Mouse (Mus musculus): Measurements from ENCODE around the gene Mtch1. TPM values are rescaled to one million over a fixed set of nuclear protein-coding genes. Genes with fewer than 3 reads are reported as not detected.

The Mtch1 gene
- total and polyA plus RNA-seq, 2 experiments from 2014 or later: 208 to 380 TPM

- no peak overlapping the region for H3K9ac ChIP-seq (replicated peaks; ENCODE audit: low read depth, low read length)
- no peak overlapping the region for H3K4me3 ChIP-seq (ENCODE audit: low read depth, low read length)
- H3K9me3 ChIP-seq (replicated peaks; ENCODE audit: control insufficient read depth, low read length): no peaks in the 10 kb centered on the region
- no peak for ATAC-seq (ENCODE audit: insufficient read depth, low read depth)
- TF ChIP-seq EP300 (IDR thresholded peaks at IDR 0.05; ENCODE audit: low read depth) (no peak), CTCF (IDR thresholded peaks at IDR 0.05; ENCODE audit: low read depth) (no peak)
- H3K4me1 ChIP-seq (ENCODE audit: control insufficient read depth, insufficient read depth): peaks cover 28% of the 10 kb centered on the region
- peaks cover 58% of the 10 kb centered on the region for H3K36me3 ChIP-seq (replicated peaks; ENCODE audit: control insufficient read depth, insufficient read depth, low read length)
- H3K27me3 ChIP-seq (ENCODE audit: control insufficient read depth, insufficient read depth, low read length): no peaks in the 10 kb centered on the region
- peak overlapping the region; percentile 94 for H3K27ac ChIP-seq (ENCODE audit: low read depth)
- 73% methylated on average over 18 of the region's 18 CpGs for WGBS
- no peak for DNase-seq (ENCODE audit: low spot score)
- no peak overlapping the region for H3K4me2 ChIP-seq (ENCODE audit: low read depth, low read length)
Measured at GRCm38 (mm10) chr17:29340406-29341261, 7.1 kb downstream of the Mtch1 start.

DNA sequence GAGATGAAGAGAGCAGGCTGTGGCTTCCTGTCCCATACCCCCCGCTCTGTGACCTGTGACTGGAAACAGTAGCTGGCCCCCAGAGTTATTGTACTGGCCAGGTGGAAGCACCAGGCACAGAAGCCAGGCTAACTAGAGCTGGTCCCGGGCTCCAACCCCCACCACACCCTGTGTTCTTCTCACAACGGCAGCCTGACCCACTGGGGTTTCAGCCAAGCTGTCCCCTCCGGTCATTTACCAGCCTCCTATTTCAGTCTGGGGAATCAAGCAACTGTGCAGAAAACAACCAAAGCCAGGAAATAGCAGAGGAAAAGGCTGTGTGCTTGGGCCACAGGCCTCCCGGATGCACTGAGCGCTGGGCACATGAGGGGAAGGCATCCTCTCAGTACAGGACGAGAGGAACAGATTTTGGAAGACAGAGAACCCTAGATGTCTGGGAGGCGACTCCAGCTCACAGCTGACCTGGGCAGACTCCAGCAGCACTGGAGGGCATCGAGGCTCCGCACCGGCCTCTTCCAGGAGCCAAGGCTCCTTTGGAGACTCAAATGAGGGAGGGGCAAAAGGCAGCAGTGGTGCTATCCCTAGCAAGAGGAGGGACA is 8.5 kb downstream of the Mtch1 start:
- DNase-seq (ENCODE audit: low spot score) (no peak), ATAC-seq (ENCODE audit: insufficient read depth, low read depth) (no peak)
- Histone ChIP-seq H3K9me3 (replicated peaks; ENCODE audit: control insufficient read depth, low read length) (no peaks in the 10 kb centered on the region), H3K9ac (replicated peaks; ENCODE audit: low read depth, low read length) (0 out of 2 replicates have a peak overlapping the region, but pooled peaks have one; percentile 5), H3K36me3 (replicated peaks; ENCODE audit: control insufficient read depth, insufficient read depth, low read length) (peaks cover 68% of the 10 kb centered on the region), H3K4me1 (ENCODE audit: control insufficient read depth, insufficient read depth) (peaks cover 24% of the 10 kb centered on the region), H3K4me3 (ENCODE audit: low read depth, low read length) (no peak overlapping the region), H3K27ac (ENCODE audit: low read depth) (peak overlapping the region; percentile 75), H3K4me2 (ENCODE audit: low read depth, low read length) (no peak overlapping the region), H3K27me3 (ENCODE audit: control insufficient read depth, insufficient read depth, low read length) (no peaks in the 10 kb centered on the region)
- TF ChIP-seq CTCF (IDR thresholded peaks at IDR 0.05; ENCODE audit: low read depth): no peak
- TF ChIP-seq EP300 (IDR thresholded peaks at IDR 0.05; ENCODE audit: low read depth): peak; percentile 27; the same call in 1 of the 2 replicates
- 69% methylated on average over 11 of the region's 11 CpGs for WGBS

GRCm38 (mm10) chr17:29337979-29338823 is 9.5 kb downstream of the Mtch1 start:
- TF ChIP-seq EP300 (IDR thresholded peaks at IDR 0.05; ENCODE audit: low read depth): no peak
- no peak for TF ChIP-seq CTCF (IDR thresholded peaks at IDR 0.05; ENCODE audit: low read depth)
- Histone ChIP-seq H3K4me2 (ENCODE audit: low read depth, low read length) (no peak overlapping the region), H3K9ac (replicated peaks; ENCODE audit: low read depth, low read length) (0 out of 2 replicates have a peak overlapping the region, but pooled peaks have one; percentile 5), H3K27ac (ENCODE audit: low read depth) (peak overlapping the region; percentile 75), H3K4me1 (ENCODE audit: control insufficient read depth, insufficient read depth) (peaks cover 24% of the 10 kb centered on the region), H3K36me3 (replicated peaks; ENCODE audit: control insufficient read depth, insufficient read depth, low read length) (peaks cover 70% of the 10 kb centered on the region), H3K9me3 (replicated peaks; ENCODE audit: control insufficient read depth, low read length) (no peaks in the 10 kb centered on the region), H3K4me3 (ENCODE audit: low read depth, low read length) (no peak overlapping the region), H3K27me3 (ENCODE audit: control insufficient read depth, insufficient read depth, low read length) (no peaks in the 10 kb centered on the region)
- WGBS: 87% methylated on average over 9 of the region's 9 CpGs
- DNase-seq (ENCODE audit: low spot score) (no peak), ATAC-seq (ENCODE audit: insufficient read depth, low read depth) (no peak)

GRCm38 (mm10) chr17:29336266-29336990 is 11.3 kb downstream of the Mtch1 start:
- Histone ChIP-seq H3K4me1 (ENCODE audit: control insufficient read depth, insufficient read depth) (peaks cover 13% of the 10 kb centered on the region), H3K27me3 (ENCODE audit: control insufficient read depth, insufficient read depth, low read length) (no peaks in the 10 kb centered on the region), H3K4me2 (ENCODE audit: low read depth, low read length) (no peak overlapping the region), H3K4me3 (ENCODE audit: low read depth, low read length) (no peak overlapping the region), H3K9me3 (replicated peaks; ENCODE audit: control insufficient read depth, low read length) (no peaks in the 10 kb centered on the region), H3K27ac (ENCODE audit: low read depth) (no peak overlapping the region), H3K36me3 (replicated peaks; ENCODE audit: control insufficient read depth, insufficient read depth, low read length) (peaks cover 82% of the 10 kb centered on the region), H3K9ac (replicated peaks; ENCODE audit: low read depth, low read length) (no peak overlapping the region)
- ATAC-seq (ENCODE audit: insufficient read depth, low read depth) (no peak), DNase-seq (ENCODE audit: low spot score) (no peak)
- no peak for TF ChIP-seq EP300 (IDR thresholded peaks at IDR 0.05; ENCODE audit: low read depth)
- no peak for TF ChIP-seq CTCF (IDR thresholded peaks at IDR 0.05; ENCODE audit: low read depth)
- 92% methylated on average over 19 of the region's 19 CpGs for WGBS

All from heart, postnatal 0 days (tissue).